Mouse (Mus musculus) cerebellum, adult 9-11 months (tissue): ENCODE data around the gene Reep6.

ENCODE experiments used
- DNase-seq: peaks from one replicate; pipeline ENCODE4 v3.0.0; 2022

Reep6 gene

DNA sequence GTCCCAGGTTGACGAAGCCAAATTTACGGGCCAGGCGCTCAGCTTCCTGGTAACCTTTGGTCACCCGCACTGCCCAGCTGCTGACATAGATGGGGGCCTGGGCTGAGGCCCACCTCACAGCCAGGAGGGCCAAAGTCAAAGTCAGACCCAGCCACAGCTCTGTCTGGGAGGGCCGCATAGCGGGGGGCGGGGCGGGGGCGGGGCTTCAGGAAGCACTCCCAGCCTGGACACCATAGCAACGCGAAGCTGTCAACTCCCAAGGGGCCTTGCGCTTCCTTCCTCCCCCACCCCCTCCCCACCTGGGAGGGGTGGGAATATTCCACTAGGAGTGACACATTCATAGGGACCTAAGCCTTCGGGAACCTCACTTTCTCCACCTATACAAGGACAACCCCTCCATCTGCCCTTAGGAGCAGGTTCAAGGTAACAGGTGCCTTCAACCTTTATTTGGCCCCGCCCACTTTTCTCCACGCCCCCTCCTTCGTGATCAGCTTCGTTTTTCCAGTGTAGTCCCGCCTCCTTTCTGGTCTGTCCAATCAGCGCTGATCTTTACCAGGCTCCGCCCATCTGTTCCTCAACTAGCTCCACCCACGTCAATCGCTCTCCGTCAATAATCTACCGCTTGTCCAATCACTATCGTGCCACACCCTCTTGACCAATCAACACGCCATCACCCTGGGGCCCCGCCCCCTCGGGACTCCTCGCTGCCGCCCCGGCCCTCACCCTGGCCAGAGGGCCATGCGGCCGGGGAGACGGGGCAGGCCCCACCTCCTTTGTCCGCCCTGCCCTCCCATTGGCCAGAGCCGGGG is at the start of gene Reep6, which contains the start of gene Pcsk4:
Gene Reep6 (plus strand): TSS at position 681 of the 809 bp plus-strand sequence.
Gene Pcsk4 (minus strand): TSS at position 226 of the 809 bp plus-strand sequence.
- peak; percentile 100 for DNase-seq

DNA sequence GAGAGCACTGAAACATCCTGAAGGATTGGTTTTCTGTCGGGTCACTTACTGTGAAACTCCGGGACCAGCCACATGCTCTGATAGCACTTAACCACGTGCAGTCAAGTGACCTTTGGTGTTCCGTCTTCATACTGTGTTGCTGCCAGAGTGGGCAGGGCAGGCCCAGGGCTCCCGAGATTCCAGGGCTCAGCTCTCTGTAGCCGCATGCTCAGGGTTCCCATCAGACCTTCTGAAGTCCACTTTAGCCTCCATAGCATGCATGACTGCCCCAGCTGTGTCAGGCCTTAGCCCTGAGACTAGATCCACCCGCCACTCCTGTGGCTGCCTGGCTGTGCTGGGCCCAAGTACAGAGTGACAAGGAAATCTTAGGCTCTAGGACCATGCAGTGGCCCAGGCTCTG is 48.4 kb upstream of the Reep6 start:
- no peak for DNase-seq

DNA sequence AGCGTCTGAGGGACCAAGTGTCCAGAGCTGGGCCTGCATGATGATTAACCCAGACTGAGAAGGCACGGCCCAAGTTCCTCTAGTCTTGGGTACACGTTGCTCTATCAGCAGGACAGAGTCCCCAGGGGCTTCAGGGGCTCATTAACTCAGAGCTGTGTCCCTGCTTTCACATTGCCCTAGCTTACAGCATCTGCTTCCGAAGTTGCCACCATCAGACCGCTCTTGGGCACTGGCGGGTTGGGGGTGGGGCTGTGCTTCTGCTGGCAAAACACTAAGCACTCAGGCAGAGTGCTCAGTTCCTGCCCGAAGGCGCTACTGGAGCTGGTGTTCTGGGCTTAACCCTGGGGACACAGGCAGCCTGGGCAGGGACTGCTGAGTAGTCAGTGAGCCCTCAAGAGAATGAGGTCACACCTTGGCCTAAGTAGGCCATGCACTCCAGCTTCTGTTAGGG is 47.8 kb upstream of the Reep6 start:
- DNase-seq = peak; percentile 63

DNA sequence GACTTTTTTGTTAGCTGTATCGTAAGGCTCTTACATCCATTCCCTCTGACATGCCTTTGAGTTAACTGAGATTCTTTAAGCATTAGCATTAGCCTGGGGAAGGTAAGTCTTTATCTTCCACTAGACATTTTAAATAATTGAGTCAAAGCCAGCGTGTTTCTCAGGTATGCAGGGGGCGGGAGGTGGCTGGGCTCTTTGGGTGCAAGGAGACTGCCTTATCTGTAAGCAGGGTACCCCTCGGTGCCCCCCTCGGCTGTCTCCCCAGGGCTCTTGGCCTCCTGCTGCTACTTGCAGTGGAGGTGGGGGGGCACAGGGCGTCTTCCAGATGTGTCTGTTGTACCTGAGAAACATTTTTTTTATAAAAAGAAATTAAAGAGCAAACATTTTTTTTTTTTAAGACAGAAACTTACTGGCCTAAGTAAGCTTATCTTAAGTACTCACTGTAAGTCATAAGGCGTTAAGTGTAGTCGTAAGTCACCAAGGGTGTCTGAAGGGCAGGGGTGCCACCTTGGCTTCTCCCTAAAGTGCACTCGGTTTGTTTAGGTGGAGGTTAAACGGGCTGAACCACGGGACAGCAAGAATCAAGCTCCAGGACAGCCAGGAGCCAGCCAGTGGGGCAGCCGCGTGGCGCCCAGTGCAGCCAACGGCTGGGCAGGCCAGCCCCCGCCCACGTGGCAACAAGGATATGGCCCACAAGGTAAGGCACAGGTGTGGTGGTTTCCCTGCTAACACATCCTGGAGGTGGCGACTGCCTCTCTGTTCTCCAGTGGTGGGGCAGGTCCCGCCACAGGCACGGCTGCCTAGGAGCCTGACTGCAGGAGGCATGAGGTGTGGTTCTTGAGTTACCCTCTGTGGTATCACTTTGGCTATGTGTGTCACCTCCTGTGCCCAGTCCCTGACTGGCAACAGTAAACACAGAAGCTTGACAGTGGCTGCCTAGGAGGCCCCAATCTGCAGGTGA is 47.0 kb upstream of the Reep6 start:
- DNase-seq = no peak

DNA sequence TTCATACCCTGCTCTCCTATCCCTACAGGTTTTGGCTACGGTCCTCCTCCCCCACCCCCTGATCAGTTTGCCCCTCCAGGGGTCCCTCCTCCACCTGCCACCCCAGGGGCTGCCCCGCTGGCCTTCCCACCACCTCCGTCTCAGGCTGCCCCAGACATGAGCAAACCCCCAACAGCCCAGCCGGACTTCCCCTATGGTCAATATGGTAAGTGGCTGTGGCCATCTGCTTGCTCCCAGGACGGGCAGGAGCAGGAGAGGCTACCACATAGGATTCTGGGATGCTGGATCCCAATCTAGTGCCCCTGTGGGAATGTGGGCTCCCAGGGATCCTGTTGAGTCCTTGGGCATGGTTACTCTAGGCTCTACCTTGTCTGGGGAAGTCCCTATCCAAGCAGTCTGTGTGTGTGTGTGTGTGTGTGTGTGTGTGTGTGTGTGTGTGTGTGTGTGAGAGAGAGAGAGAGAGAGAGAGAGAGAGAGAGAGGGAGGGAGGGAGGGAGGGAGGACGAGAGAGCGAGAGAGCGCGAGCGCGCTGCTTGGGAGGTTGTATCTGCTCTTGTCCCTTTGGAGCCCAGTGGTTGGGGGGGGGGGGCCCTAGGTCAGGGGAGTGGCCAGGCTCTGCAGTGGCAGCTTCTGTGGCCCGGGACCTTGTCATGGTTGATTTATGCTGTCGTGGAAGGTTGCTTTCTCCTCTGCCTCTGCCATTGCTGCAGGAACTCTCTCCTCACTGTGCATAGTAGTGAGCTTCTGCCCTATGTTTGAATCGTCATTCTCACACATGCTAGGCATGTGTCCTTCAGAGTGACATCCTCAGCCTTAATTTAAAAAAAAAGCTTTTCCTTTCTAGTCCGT is 44.3 kb upstream of the Reep6 start:
- no peak for DNase-seq

DNA sequence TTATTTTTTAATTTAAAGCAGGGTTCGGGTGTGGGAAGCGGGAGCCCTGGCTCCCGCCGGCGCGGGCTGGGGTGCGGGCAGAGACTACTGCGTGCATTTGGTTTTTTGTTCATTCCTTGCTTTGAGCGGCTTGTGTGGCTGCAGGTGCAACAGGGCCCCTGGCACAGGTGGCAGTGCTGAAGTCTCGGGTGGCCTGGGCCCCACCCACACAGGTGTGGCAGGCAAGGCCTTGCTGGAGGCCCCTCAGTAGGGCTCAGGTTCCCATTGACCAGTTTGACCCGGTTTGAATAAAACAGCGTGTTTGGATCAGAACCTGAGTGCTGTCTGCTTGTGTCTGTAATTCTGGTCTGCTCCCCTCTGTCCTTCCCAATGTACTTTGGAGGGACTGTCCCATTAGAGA is 41.7 kb upstream of the Reep6 start:
- no peak for DNase-seq

DNA sequence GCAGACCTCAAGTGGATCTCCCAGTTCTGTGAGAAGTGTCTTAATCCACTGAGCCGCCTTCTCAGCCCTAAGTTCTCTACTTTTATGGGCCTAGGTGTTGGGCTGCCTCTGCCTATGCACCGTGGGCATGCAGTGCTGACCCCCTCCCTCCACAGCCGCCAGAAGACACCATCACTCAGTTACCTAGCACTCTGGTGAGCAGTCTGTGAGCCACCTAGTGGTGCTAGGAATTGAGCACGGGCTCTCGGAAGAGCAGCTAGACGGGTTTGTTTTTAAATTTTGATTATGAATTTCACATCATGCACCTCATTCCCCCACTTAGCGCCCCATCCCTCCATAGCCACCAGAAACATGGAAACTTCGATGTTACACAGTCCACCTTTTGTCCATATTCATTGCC is 41.1 kb upstream of the Reep6 start:
- no peak for DNase-seq

DNA sequence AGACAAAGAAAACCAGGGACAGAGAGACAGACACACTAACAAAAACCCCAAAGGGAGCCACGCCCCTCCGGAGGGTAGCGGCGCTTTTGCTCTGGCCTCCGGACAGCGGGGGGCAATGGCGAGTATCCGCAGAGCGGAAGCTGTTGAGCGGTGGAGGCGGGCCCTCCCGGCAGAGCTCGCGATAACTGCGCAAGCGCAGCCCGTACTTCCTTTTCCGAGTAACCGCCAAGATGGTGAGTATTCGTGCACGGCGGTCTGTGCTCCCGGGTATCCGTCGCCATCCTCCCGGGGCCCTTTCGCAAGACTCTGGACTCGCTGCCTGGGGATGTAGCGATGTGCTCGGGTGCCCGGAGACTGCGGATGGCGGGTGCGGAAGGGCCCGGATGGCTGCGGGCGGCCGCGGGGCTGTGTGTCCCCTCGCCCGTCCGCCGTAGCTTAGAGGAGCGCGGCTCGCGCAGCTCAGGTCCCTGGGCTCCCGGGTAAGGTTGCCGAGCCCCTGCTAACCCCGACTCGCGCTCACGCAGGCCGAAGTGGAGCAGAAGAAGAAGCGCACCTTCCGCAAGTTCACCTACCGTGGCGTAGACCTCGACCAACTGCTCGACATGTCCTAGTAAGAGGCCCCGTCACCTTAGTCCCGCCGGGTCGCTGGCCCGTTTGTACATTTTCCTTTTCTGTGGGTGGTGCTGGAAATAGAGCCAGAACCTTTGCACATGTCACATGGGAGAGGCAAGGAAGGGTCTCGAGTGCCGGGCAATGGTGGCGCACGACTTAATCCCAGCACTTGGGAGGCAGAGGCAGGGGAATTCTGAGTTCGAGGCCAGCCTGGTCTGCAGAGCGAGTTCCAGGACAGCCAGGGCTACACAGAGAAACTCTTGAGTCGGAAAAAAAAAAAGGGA is 37.3 kb upstream of the Reep6 start, which contains the start of gene Rps15:
Gene Rps15 (plus strand): TSS at position 203 of the 896 bp plus-strand sequence.
- DNase-seq = peak; percentile 95

DNA sequence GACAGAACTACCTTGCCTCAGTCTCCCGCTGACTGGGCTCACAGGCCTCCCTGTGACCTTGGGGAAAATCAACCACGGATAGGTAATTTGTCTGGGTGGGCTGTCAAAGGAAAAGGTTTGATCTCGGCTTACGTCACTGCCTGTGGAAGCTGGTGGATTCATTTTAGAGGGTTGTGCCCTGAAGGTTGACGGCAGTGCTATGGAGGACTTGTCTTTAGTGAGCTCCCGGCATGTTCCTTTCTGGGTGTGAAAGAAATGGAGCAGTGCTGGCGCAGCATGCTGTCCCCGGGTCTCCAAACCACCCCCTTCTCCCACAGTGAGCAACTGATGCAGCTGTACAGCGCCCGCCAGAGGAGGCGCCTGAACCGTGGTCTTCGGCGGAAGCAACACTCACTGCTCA is 36.4 kb upstream of the Reep6 start:
- no peak for DNase-seq

DNA sequence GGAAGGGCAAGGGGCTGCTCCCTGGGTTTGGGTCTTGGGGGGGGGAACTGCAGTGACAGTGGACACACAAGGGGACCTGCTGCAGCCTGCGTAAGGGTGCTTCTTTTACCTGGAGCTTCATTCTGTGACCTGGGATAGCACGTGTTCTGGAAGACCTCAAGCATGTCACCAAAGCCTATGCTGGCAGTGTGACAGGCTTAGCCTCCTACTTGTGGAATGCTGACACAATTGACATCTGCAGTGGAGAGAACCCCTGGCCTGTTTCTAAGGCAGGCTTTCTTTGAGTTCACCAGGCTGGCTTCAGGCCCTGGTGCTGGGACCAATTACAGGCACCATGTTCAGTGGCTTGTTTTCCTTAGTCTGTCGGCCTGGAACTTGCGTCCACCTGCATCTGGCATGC is 35.4 kb upstream of the Reep6 start:
- DNase-seq = peak; percentile 60

DNA sequence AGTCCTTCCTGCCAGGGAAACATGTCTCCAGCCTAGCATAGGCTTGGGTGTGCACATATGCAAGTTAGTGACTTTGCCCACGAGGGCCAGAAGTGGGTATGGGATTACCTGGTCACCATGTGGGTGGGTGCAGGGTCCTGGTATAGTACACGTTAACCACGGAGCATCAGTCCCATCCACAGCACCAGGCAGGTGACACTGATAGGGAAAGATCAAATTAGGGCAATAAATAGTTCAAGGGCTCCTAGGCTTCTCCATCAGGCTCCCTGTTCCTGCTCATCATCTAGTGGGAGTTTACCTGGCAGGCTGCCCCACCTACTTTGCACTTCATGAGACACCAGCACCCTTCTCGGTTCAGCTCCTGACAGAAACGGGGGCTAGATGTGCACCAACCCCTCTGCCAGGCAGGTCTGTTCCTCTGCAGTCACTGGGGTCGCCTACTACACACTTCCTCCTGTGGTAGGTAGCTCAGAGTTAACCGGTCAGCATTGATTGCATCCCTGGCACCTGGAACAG is 34.9 kb upstream of the Reep6 start:
- peak; percentile 70 for DNase-seq

DNA sequence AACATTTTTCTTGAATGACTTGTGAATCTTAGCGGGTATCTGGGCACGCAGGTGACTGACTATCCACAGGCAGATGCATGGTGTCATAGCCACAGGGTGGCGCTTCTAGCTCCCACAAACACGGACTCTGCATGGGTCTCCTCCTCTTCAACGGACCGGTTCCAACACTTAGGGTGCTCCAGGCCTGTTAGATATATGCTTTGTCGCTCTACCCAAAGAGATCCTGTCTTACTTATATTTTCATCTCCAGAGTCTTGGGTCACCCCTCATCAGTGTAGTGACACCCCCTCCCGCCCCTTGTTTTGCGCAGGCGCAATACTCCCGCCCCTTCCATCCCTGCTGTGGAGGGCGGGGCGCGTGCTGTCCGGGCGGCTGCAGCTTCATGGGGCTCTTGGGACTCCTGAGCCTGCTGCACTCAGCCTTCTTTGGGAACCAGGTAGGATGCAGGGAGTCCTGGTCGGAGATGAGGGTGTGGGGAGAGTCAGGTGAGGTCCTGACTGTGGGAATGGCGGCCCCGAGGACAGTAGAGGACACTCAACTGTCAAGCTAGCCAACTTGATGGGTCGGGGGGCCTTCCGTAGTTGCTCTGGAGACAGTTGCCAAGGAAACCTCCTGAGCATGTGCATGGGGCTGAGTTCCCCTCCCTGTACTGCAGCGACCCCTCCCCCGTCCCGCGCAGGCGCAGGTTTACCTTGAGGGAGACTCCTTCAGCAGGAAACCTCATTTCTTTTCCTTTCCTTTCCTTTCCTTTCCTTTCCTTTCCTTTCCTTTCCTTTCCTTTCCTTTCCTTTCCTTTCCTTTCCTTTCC is 33.9 kb upstream of the Reep6 start, which contains the start of gene Apc2:
Gene Apc2 (plus strand): TSS at position 360 of the 808 bp plus-strand sequence.
- peak; percentile 89 for DNase-seq

DNA sequence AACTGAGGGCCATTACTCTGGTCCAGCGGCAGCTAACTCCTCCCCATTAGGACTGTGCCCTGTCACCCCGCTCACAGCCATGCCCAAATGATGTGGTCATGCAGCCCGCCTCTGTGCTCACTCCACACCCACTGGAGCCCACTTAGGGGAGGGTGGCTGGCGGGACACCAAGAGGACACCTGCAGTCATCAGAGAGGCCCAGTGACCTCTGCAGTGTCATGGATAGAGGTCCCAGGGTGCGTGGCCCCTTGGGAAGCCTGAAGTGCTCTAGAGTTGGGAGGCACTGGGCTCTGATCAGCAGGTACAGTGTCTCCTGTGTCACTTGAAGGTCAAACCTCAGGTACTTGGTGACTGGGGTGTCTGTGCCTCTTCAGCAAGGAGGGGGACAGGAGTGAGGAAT is 32.9 kb upstream of the Reep6 start:
- peak; percentile 76 for DNase-seq

DNA sequence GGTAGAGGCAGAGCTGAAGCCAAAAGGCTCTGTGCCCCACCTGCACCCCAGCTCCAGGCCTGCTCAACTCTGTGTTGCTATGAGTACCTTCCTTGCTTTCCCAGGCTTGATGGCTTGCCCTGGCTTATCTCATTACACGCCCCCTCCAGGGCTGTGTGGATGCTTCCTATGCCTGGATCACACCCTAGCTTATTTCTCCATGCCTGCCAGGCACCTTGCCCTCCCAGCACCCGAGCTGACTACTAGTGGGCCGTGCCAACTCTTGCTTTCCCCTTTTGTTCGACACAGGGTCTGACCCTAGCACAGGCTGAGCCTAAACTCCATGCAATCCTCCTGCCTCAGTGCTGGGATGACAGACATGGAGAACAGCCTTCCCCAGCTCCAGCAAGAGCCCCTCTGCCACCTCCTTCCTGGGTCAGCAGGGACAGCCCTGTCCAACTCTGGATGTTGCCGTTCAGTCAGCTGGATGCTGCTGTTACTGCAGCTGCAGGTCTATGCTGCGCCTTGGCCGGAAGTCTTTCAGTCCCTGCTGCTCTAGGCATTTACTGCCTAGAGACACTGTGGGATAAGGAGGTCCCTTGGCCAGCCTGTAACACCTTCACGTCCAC is 32.1 kb upstream of the Reep6 start:
- peak; percentile 71 for DNase-seq

DNA sequence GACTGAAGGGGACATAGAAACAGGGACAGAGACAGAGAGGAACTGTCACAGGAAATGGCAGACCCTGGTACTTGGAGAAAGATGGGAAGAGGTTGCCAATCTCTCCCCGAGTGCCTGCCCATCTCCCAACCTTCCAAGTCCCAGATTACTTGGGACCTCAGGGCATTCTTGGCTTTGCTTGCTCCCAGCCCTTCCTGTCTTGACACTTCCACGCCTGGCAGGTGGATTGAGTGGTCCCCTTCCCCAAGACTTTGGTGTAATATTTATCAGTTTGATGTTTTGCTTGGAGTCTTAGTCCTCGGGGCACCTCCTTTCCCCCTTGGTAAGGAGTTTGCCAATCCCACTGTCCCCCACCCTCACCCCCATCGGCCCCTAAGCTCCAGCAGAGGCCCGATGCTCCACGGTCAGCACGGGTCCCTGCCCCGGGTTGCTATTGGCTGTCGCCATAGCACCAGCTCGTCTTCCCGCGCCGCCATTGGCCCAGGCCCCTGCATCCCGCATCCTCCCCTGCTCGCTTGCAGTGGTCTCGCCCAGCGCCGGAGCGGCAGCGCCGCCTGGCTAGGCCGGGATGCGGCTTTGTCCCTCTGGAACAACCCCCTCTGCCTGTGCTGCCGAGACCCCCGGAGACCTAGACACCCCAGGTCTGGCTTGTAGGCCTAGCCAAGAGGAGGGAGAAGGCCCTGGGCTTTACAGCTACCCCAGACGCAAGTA is 31.0 kb upstream of the Reep6 start:
- peak; percentile 95 for DNase-seq

DNA sequence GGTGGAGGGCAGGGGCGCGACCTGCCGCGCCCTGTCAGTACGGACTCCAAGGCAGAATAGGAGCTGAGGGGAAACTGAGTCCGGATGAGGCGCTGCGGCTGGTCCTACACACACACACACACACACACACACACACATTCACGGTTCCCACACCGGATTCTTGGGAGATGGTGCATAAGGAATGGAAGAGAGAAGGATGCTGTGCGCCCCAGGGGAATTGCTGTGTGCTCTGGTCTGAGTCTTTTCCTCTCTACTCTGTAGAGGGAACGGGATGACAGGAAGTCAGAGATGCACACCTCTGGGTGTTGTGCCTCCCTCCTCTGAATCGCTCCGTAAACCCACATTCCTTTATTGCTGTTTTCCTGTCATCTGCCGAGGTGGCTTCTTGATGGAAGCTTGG is 30.5 kb upstream of the Reep6 start:
- no peak for DNase-seq

DNA sequence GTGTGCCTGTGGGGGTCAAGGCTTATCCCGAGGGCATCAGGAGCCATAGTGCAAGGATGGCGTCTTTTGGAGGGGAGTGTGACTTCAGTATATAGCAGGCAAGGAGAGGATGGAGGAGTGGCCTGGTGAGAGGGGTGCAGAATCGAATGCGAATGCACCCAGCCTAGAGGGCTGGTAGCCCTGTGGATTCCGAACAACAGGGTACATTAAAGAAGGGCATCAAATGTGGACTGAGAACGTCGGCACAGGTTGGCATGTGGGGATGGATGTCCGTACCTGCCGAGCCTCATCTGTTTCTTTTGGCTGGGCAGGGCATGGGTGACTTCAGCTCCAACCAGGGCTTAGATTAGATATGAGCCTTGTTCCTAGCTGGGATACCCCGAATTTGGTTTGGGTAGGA is 29.9 kb upstream of the Reep6 start:
- DNase-seq = peak; percentile 60

DNA sequence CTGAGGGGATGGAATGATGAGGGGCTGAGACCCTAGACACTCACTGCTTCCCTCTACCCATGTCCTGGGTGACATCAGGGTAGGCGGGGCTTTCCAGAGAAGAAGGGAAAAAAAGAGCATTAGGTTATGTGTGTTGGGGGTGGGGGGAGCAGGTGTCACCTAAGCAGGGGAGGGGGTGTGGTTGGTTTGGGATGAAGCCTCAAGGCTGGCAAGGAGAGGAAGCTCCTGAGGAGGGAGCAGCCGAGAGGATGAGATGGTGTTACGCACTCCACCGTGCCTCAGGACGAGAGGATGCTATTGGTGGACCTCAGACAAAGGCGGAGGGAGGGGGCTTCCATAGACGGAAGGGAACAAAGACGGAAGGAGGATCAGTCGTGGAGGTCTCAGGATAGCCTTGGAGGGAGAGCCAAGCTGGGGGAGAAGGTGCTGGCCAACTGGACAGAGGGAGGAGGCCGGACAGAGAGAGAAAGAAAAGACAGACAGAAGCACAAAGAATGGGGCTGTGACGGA is 29.0 kb upstream of the Reep6 start:
- peak; percentile 72 for DNase-seq
